Mouse (Mus musculus) MEL (cell line): ENCODE results near the gene Gm11595. TPM values are rescaled to one million over a fixed set of nuclear protein-coding genes. Genes with fewer than 3 reads are reported as not detected.

ENCODE experiments used
- DNase-seq: peaks from one replicate; pipeline ENCODE4 v3.0.0; 2011; ENCODE audit warnings: low read depth, low spot score
- H3K27ac ChIP-seq: 2 replicates; pipeline ENCODE4 v1.5.1; 2012; ENCODE audit warnings: low read depth, mild to moderate bottlenecking, control low read depth, low read length, moderate library complexity; ENCODE audit not compliant: control insufficient read depth
- H3K27me3 ChIP-seq, 2 experiments: fragments of 150-350 bp in 1 of 2; sonication (generic) in 1 of 2; 2 replicates each; pipeline ENCODE4 v1.6.1; 2012; ENCODE audit warnings: low read length in 2 of 2, mild to moderate bottlenecking in 2 of 2, improper control_type of control experiment in 1 of 2, moderate library complexity in 1 of 2; ENCODE audit not compliant: insufficient read depth in 2 of 2, control insufficient read depth in 1 of 2
- H3K36me3 ChIP-seq, 2 experiments: 2 replicates each; pipeline ENCODE4 v1.6.1; 2012 to 2014; ENCODE audit warnings: low read length in 2 of 2, improper control_type of control experiment in 1 of 2, inconsistent platforms in 1 of 2, mild to moderate bottlenecking in 1 of 2; ENCODE audit not compliant: insufficient read depth in 2 of 2, control insufficient read depth in 1 of 2
- H3K4me1 ChIP-seq, 2 experiments: fragments of 150-350 bp in 1 of 2; sonication (generic) in 1 of 2; 2 replicates each; pipeline ENCODE4 v1.6.1; 2012; ENCODE audit warnings: low read length in 2 of 2, improper control_type of control experiment in 1 of 2, mild to moderate bottlenecking in 1 of 2; ENCODE audit not compliant: insufficient read depth in 2 of 2, control insufficient read depth in 1 of 2
- H3K4me3 ChIP-seq, 2 experiments: fragments of 150-350 bp in 1 of 2; sonication (generic) in 1 of 2; 2 replicates each; pipeline ENCODE4 v1.5.1; 2012; ENCODE audit warnings: low read depth in 2 of 2, low read length in 2 of 2, mild to moderate bottlenecking in 2 of 2, moderate library complexity in 2 of 2, control low read depth in 1 of 2, improper control_type of control experiment in 1 of 2; ENCODE audit not compliant: control insufficient read depth in 1 of 2, insufficient read depth in 1 of 2
- H3K79me2 ChIP-seq: 2 replicates; pipeline ENCODE4 v1.6.1; 2012; ENCODE audit warnings: mild to moderate bottlenecking, low read length, moderate library complexity; ENCODE audit not compliant: control insufficient read depth, poor library complexity, insufficient read depth
- H3K9ac ChIP-seq: 2 replicates; pipeline ENCODE4 v1.6.1; 2012; ENCODE audit warnings: low read depth, mild to moderate bottlenecking, control low read depth, low read length, moderate library complexity; ENCODE audit not compliant: control insufficient read depth, poor library complexity, severe bottlenecking
- H3K9me3 ChIP-seq: fragments of 150-350 bp; sonication (generic); replicated peaks from 2 replicates; pipeline ENCODE4 v1.6.1; 2012; ENCODE audit warnings: mild to moderate bottlenecking, low read length, improper control_type of control experiment, moderate library complexity; ENCODE audit not compliant: insufficient read depth
- BHLHE40 ChIP-seq: IDR thresholded peaks from 2 replicates; pipeline ENCODE4 v1.6.1; 2012; ENCODE audit warnings: low read depth, mild to moderate bottlenecking, inconsistent platforms, low read length, improper control_type of control experiment, borderline replicate concordance
- CHD2 ChIP-seq: IDR thresholded peaks from 2 replicates; pipeline ENCODE4 v1.6.1; 2011; ENCODE audit warnings: low read length, improper control_type of control experiment
- ELF1 ChIP-seq: IDR thresholded peaks from 2 replicates; pipeline ENCODE4 v1.6.1; 2014; ENCODE audit warnings: low read depth, mild to moderate bottlenecking, inconsistent platforms, low read length, improper control_type of control experiment, moderate library complexity
- GABPA ChIP-seq: IDR thresholded peaks from 2 replicates; pipeline ENCODE4 v1.6.1; 2012; ENCODE audit warnings: low read depth, mild to moderate bottlenecking, inconsistent platforms, low read length, improper control_type of control experiment, moderate library complexity
- HCFC1 ChIP-seq: IDR thresholded peaks from 2 replicates; pipeline ENCODE4 v1.6.1; 2012; ENCODE audit warnings: low read depth, mild to moderate bottlenecking, inconsistent platforms, low read length, improper control_type of control experiment, moderate library complexity
- MAFK ChIP-seq: IDR thresholded peaks from 2 replicates; pipeline ENCODE4 v1.6.1; 2011; ENCODE audit warnings: low read depth, mild to moderate bottlenecking, low read length, improper control_type of control experiment, borderline replicate concordance
- MAX ChIP-seq: IDR thresholded peaks from 2 replicates; pipeline ENCODE4 v1.6.1; 2011; ENCODE audit warnings: low read length, improper control_type of control experiment
- MEF2A ChIP-seq: IDR thresholded peaks from 2 replicates; pipeline ENCODE4 v1.6.1; 2014; ENCODE audit warnings: low read depth, mild to moderate bottlenecking, inconsistent platforms, low read length, improper control_type of control experiment; ENCODE audit not compliant: poor library complexity, insufficient replicate concordance, severe bottlenecking; ENCODE audit errors: extremely low read depth
- MXI1 ChIP-seq: IDR thresholded peaks from 2 replicates; pipeline ENCODE4 v1.6.1; 2011; ENCODE audit warnings: mild to moderate bottlenecking, low read depth, low read length, improper control_type of control experiment
- MYB ChIP-seq: IDR thresholded peaks from 2 replicates; pipeline ENCODE4 v1.6.1; 2011; ENCODE audit warnings: mild to moderate bottlenecking, low read depth, low read length, improper control_type of control experiment
- MYC ChIP-seq: IDR thresholded peaks from 2 replicates; pipeline ENCODE4 v1.6.1; 2011; ENCODE audit warnings: low read depth, mild to moderate bottlenecking, low read length, improper control_type of control experiment, moderate library complexity
- NRF1 ChIP-seq: IDR thresholded peaks from 2 replicates; pipeline ENCODE4 v1.6.1; 2014; ENCODE audit warnings: low read depth, mild to moderate bottlenecking, inconsistent platforms, low read length, improper control_type of control experiment, moderate library complexity; ENCODE audit not compliant: poor library complexity, insufficient read depth, severe bottlenecking
- POLR2AphosphoS5 ChIP-seq: IDR thresholded peaks from 2 replicates; pipeline ENCODE4 v1.6.1; 2012; ENCODE audit warnings: low read depth, borderline replicate concordance, mild to moderate bottlenecking, inconsistent platforms, low read length, moderate library complexity, mixed read lengths
- RAD21 ChIP-seq: IDR thresholded peaks from 2 replicates; pipeline ENCODE4 v1.6.1; 2011; ENCODE audit warnings: mild to moderate bottlenecking, low read depth, low read length, improper control_type of control experiment
- RCOR1 ChIP-seq: IDR thresholded peaks from 2 replicates; pipeline ENCODE4 v1.6.1; 2012; ENCODE audit warnings: low read depth, mild to moderate bottlenecking, inconsistent platforms, low read length, improper control_type of control experiment
- TAL1 ChIP-seq: IDR thresholded peaks from 2 replicates; pipeline ENCODE4 v1.6.1; 2012; ENCODE audit warnings: mild to moderate bottlenecking, inconsistent platforms, low read length, moderate library complexity, mixed read lengths
- TBP ChIP-seq: IDR thresholded peaks from 2 replicates; pipeline ENCODE4 v1.8.0; 2011; ENCODE audit warnings: low read depth, low read length, improper control_type of control experiment
- UBTF ChIP-seq: IDR thresholded peaks from 2 replicates; pipeline ENCODE4 v1.6.1; 2012; ENCODE audit warnings: low read depth, mild to moderate bottlenecking, inconsistent platforms, low read length, improper control_type of control experiment, moderate library complexity, borderline replicate concordance; ENCODE audit not compliant: insufficient read depth
- ZC3H11A ChIP-seq: IDR thresholded peaks from 2 replicates; pipeline ENCODE4 v1.6.1; 2012; ENCODE audit warnings: low read depth, mild to moderate bottlenecking, inconsistent platforms, low read length, improper control_type of control experiment
- ZMIZ1 ChIP-seq: IDR thresholded peaks from 2 replicates; pipeline ENCODE4 v1.6.1; 2012; ENCODE audit warnings: low read depth, mild to moderate bottlenecking, inconsistent platforms, low read length, improper control_type of control experiment, moderate library complexity
- polyA plus RNA-seq, 2 experiments: library from polyadenylated mRNA; stranded (reverse) in 1 of 2; unstranded in 1 of 2; fragments of >175 nt in 1 of 2; fragments of >200 nt in 1 of 2; gene quantifications; 2 replicates each; pipeline versions ENCODE4 v1.2.1 to v1.2.4; 2012; ENCODE audit warnings: low replicate concordance in 2 of 2, low read depth in 1 of 2; ENCODE audit not compliant: insufficient read length in 2 of 2, insufficient read depth in 1 of 2, missing spikeins in 1 of 2
- total RNA-seq: library from RNA; depleted of rRNA; stranded (reverse); fragments of 300-350 nt; gene quantifications from 2 replicates; pipeline ENCODE4 v1.2.3, GENCODE M21; 2012; rRNA removed

Gene Gm11595
- total and polyA plus RNA-seq, 3 experiments: not detected

DNA sequence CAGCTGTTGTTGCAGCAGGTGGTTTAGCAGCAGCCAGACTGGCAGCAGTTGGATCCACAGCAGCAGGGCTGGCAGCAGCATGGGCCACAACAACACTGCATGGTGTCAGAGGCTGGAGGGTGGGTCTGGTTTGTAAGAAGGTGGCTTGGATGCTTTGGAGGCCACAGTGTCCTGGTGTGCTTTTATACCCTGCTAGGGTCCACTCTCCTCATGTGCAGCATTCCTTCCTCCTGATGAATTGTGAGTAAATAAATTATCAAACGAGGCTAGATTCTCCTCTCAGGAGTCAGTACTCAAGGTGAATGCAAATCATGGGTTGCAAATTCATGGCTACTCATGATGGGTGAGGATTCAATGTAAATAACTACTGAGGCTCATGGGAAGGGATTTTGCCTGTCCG, 38.5 kb downstream of the Gm11595 start, which contains the start of gene Gm14180:
Gene Gm14180, minus strand, starts transcription at position 101 of the 400 bp plus-strand sequence.
- no peaks in the 10 kb centered on the region for H3K4me1 ChIP-seq
- no peaks in the 10 kb centered on the region for H3K27me3 ChIP-seq
- H3K79me2 ChIP-seq: no peaks in the 10 kb centered on the region
- no peak within 1 kb of the TSS for H3K4me3 ChIP-seq
- no peaks in the 10 kb centered on the region for H3K36me3 ChIP-seq
- no peak within 1 kb of the TSS for H3K27ac ChIP-seq
- no peak within 1 kb of the TSS for H3K9ac ChIP-seq
- H3K9me3 ChIP-seq: no peaks in the 10 kb centered on the region
- DNase-seq: no peak
- no peak for TF ChIP-seq ZC3H11A
- no peak for TF ChIP-seq MYB
- no peak for TF ChIP-seq RCOR1
- TF ChIP-seq ZMIZ1: no peak

DNA sequence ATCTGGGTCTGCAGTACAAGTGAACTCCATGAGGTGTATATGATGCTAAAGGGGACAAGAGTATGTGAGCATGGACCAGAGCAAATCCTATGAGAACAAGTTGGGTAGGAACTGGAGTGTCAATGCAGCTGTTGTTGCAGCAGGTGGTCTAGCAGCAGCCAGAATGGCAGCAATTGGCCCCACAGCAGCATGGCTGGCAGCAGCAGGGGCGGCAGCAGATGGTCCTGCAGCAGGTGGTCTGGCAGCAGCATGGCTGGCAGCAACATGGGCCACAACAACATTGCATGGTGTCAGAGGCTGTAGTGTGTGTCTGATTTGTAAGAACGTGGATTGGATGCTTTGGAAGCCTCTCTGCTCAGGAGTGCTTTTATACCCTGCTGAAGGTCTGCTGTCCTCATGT, 48.7 kb downstream of the Gm11595 start:
- Histone ChIP-seq H3K9me3 (no peaks in the 10 kb centered on the region), H3K4me3 (no peak overlapping the region), H3K4me1 (no peaks in the 10 kb centered on the region), H3K9ac (no peak overlapping the region), H3K27ac (no peak overlapping the region), H3K79me2 (no peaks in the 10 kb centered on the region), H3K36me3 (no peaks in the 10 kb centered on the region), H3K27me3 (no peaks in the 10 kb centered on the region)
- TF ChIP-seq TAL1 (no peak), POLR2AphosphoS5 (no peak; the same call in 1 of the 2 replicates), ELF1 (no peak), GABPA (no peak), UBTF (no peak), MAFK (no peak), MYC (no peak), BHLHE40 (no peak), RCOR1 (no peak), CHD2 (no peak), NRF1 (no peak), TBP (no peak), RAD21 (no peak), HCFC1 (no peak), ZC3H11A (no peak), MAX (no peak), MEF2A (no peak), MXI1 (no peak)
- no peak for DNase-seq

Other genes with a start within 250 kb of the Gm11595 start
Only the 30 nearest of the 42 such genes appear.
- not detected in 2 replicates for gene Krtap9-3, start 174.8 kb downstream of the Gm11595 start, total RNA-seq
- gene Krtap9-3, start 174.8 kb downstream of the Gm11595 start, polyA plus RNA-seq: not detected
- not detected in 2 replicates for gene Gm11938, start 169.6 kb downstream of the Gm11595 start, total RNA-seq
- gene Gm11938, start 169.6 kb downstream of the Gm11595 start, polyA plus RNA-seq: not detected
- not detected in 2 replicates for gene Gm11937, start 162.7 kb downstream of the Gm11595 start, total RNA-seq
- not detected for gene Gm11937, start 162.7 kb downstream of the Gm11595 start, polyA plus RNA-seq
- gene Krtap2-4, start 158.1 kb downstream of the Gm11595 start, total RNA-seq: not detected in 2 replicates
- not detected for gene Krtap2-4, start 158.1 kb downstream of the Gm11595 start, polyA plus RNA-seq
- gene Gm11562, start 152.5 kb downstream of the Gm11595 start, total RNA-seq: not detected in 2 replicates
- not detected for gene Gm11562, start 152.5 kb downstream of the Gm11595 start, polyA plus RNA-seq
- not detected in 2 replicates for gene Krtap4-1, start 144.7 kb downstream of the Gm11595 start, total RNA-seq
- not detected for gene Krtap4-1, start 144.7 kb downstream of the Gm11595 start, polyA plus RNA-seq
- gene Krtap4-2, start 137.8 kb downstream of the Gm11595 start, total RNA-seq: not detected in 2 replicates
- not detected for gene Krtap4-2, start 137.8 kb downstream of the Gm11595 start, polyA plus RNA-seq
- gene Krtap4-7, start 128.8 kb downstream of the Gm11595 start, total RNA-seq: not detected in 2 replicates
- gene Krtap4-7, start 128.8 kb downstream of the Gm11595 start, polyA plus RNA-seq: not detected
- gene Gm11555, start 122.7 kb downstream of the Gm11595 start, total RNA-seq: not detected in 2 replicates
- not detected for gene Gm11555, start 122.7 kb downstream of the Gm11595 start, polyA plus RNA-seq
- gene Gm11563, start 114.0 kb downstream of the Gm11595 start, total RNA-seq: not detected in 2 replicates
- gene Gm11563, start 114.0 kb downstream of the Gm11595 start, polyA plus RNA-seq: not detected
- gene Krtap4-6, start 107.0 kb downstream of the Gm11595 start, total RNA-seq: not detected in 2 replicates
- gene Krtap4-6, start 107.0 kb downstream of the Gm11595 start, polyA plus RNA-seq: not detected
- not detected in 2 replicates for gene Gm14190, start 82.2 kb downstream of the Gm11595 start, total RNA-seq
- gene Gm14190, start 82.2 kb downstream of the Gm11595 start, polyA plus RNA-seq: not detected
- gene Gm14180, start 38.6 kb downstream of the Gm11595 start, total RNA-seq: not detected in 2 replicates
- gene Gm14180, start 38.6 kb downstream of the Gm11595 start, polyA plus RNA-seq: not detected
- not detected in 2 replicates for gene Krtap4-8, start 7.8 kb upstream of the Gm11595 start, total RNA-seq
- gene Krtap4-8, start 7.8 kb upstream of the Gm11595 start, polyA plus RNA-seq: not detected
- not detected in 2 replicates for gene Krtap4-9, start 12.3 kb upstream of the Gm11595 start, total RNA-seq
- not detected for gene Krtap4-9, start 12.3 kb upstream of the Gm11595 start, polyA plus RNA-seq
- not detected in 2 replicates for gene Gm11596, start 20.6 kb upstream of the Gm11595 start, total RNA-seq
- not detected for gene Gm11596, start 20.6 kb upstream of the Gm11595 start, polyA plus RNA-seq
- gene Gm11569, start 26.0 kb upstream of the Gm11595 start, total RNA-seq: not detected in 2 replicates
- gene Gm11569, start 26.0 kb upstream of the Gm11595 start, polyA plus RNA-seq: not detected
- gene Gm11554, start 31.5 kb upstream of the Gm11595 start, total RNA-seq: not detected in 2 replicates
- gene Gm11554, start 31.5 kb upstream of the Gm11595 start, polyA plus RNA-seq: not detected
- not detected in 2 replicates for gene Krtap4-13, start 37.0 kb upstream of the Gm11595 start, total RNA-seq
- not detected for gene Krtap4-13, start 37.0 kb upstream of the Gm11595 start, polyA plus RNA-seq
- gene Gm11564, start 42.8 kb upstream of the Gm11595 start, total RNA-seq: not detected in 2 replicates
- gene Gm11564, start 42.8 kb upstream of the Gm11595 start, polyA plus RNA-seq: not detected
- not detected in 2 replicates for gene 2300003K06Rik, start 65.2 kb upstream of the Gm11595 start, total RNA-seq
- not detected for gene 2300003K06Rik, start 65.2 kb upstream of the Gm11595 start, polyA plus RNA-seq
- not detected in 2 replicates for gene Krtap4-16, start 78.7 kb upstream of the Gm11595 start, total RNA-seq
- gene Krtap4-16, start 78.7 kb upstream of the Gm11595 start, polyA plus RNA-seq: not detected
- gene Gm11568, start 85.0 kb upstream of the Gm11595 start, total RNA-seq: not detected in 2 replicates
- not detected for gene Gm11568, start 85.0 kb upstream of the Gm11595 start, polyA plus RNA-seq
- gene Gm11559, start 91.6 kb upstream of the Gm11595 start, total RNA-seq: not detected in 2 replicates
- gene Gm11559, start 91.6 kb upstream of the Gm11595 start, polyA plus RNA-seq: not detected
- gene Krtap9-1, start 100.5 kb upstream of the Gm11595 start, total RNA-seq: not detected in 2 replicates
- gene Krtap9-1, start 100.5 kb upstream of the Gm11595 start, polyA plus RNA-seq: not detected
- gene Gm11567, start 106.3 kb upstream of the Gm11595 start, total RNA-seq: not detected in 2 replicates
- not detected for gene Gm11567, start 106.3 kb upstream of the Gm11595 start, polyA plus RNA-seq
- gene Krtap31-1, start 135.0 kb upstream of the Gm11595 start, total RNA-seq: not detected in 2 replicates
- not detected for gene Krtap31-1, start 135.0 kb upstream of the Gm11595 start, polyA plus RNA-seq
- not detected in 2 replicates for gene Gm11565, start 141.8 kb upstream of the Gm11595 start, total RNA-seq
- not detected for gene Gm11565, start 141.8 kb upstream of the Gm11595 start, polyA plus RNA-seq
- not detected in 2 replicates for gene Krtap31-2, start 163.4 kb upstream of the Gm11595 start, total RNA-seq
- gene Krtap31-2, start 163.4 kb upstream of the Gm11595 start, polyA plus RNA-seq: not detected
- not detected in 2 replicates for gene Krtap9-5, start 175.6 kb upstream of the Gm11595 start, total RNA-seq
- gene Krtap9-5, start 175.6 kb upstream of the Gm11595 start, polyA plus RNA-seq: not detected